ENCODE assay signal across 11 mouse cellular contexts in genomic region chr4:115657867-115658249, GRCm38 (mm10). TPM values are rescaled to one million over a fixed set of nuclear protein-coding genes. Genes with fewer than 3 reads are reported as not detected.
DNase-seq lines count a peak whose midpoint lies in the region; ATAC-seq and TF ChIP-seq lines count a peak whose summit lies in the region.
"Had no signal": no experiment of that assay in that cellular context is flagged by ENCODE, and none has a peak within 500 bp of the region (broad histone marks: within the 10 kb centered on the region; RNA-seq: fewer than 3 reads in every experiment).

No protein-coding gene starts in this region.

- H3K27me3 ChIP-seq in heart, embryonic 12.5 days (replicated peaks): no peaks in the 10 kb centered on the region
- H3K27me3 ChIP-seq in MEL (ENCODE audit: control insufficient read depth in 1 of 2, insufficient read depth in 2 of 2, low read length in 2 of 2): no peaks in the 10 kb centered on the region
- no peaks in the 10 kb centered on the region for H3K27me3 ChIP-seq in forebrain, postnatal 0 days (ENCODE audit: insufficient read depth, low read length)
- H3K27me3 ChIP-seq in liver, embryonic 13.5 days: no peaks in the 10 kb centered on the region

- peak overlapping the region; percentile 97; the same call in 1 of the 2 replicates for H3K4me2 ChIP-seq in heart, embryonic 12.5 days
- peak overlapping the region; percentile 92 for H3K4me2 ChIP-seq in forebrain, postnatal 0 days (ENCODE audit: low read depth)
- peak overlapping the region; percentile 73; the same call in 1 of the 2 replicates for H3K4me2 ChIP-seq in liver, embryonic 13.5 days

- no peak overlapping the region for H3K27ac ChIP-seq in heart, embryonic 12.5 days (ENCODE audit: poor library complexity, severe bottlenecking)
- H3K27ac ChIP-seq in MEL (ENCODE audit: control insufficient read depth, low read depth, low read length): peak overlapping the region; percentile 68
- no peak overlapping the region for H3K27ac ChIP-seq in forebrain, postnatal 0 days (ENCODE audit: low read depth, low read length)
- H3K27ac ChIP-seq in liver, embryonic 13.5 days: no peak overlapping the region

- no peak for TF ChIP-seq EP300 in MEL (IDR thresholded peaks at IDR 0.05; ENCODE audit: low read depth in 1 of 2, low read length in 2 of 2)

- H3K79me2 ChIP-seq in MEL (ENCODE audit: control insufficient read depth, insufficient read depth, low read length, poor library complexity): no peaks in the 10 kb centered on the region; the same call in 1 of the 2 replicates

- 0 out of 2 replicates have a peak, but pooled peaks have one; percentile 33 for ATAC-seq in heart, embryonic 12.5 days (ENCODE audit: insufficient number of reproducible peaks, low FRiP score)
- no peak for ATAC-seq in forebrain, postnatal 0 days
- ATAC-seq in liver, embryonic 13.5 days (ENCODE audit: low read depth): no peak

- no peak for DNase-seq in heart, adult 8-10 months (ENCODE audit: low spot score)
- DNase-seq in MEL (ENCODE audit: low read depth, low spot score): no peak
- DNase-seq in forebrain, postnatal 0 days: no peak
- no peak for DNase-seq in liver, embryonic 13.5 days
- DNase-seq in urinary bladder, adult 18-20 months (ENCODE audit: low spot score in 2 of 2): no peak
- no peak for DNase-seq in adipocyte (ENCODE audit: low spot score)
- no peak for DNase-seq in embryo, embryonic 9.5 days (ENCODE audit: extremely low spot score)

- no peak for TF ChIP-seq CTCF in MEL (IDR thresholded peaks at IDR 0.05 in 2 of 3, conservative IDR thresholded peaks at IDR 0.05 in 1 of 3; ENCODE audit: control insufficient read depth in 1 of 3, insufficient read depth in 1 of 3, low read depth in 2 of 3, low read length in 3 of 3, poor library complexity in 1 of 3, severe bottlenecking in 1 of 3)
- TF ChIP-seq CTCF in forebrain, postnatal 0 days (IDR thresholded peaks at IDR 0.05; ENCODE audit: low read depth): no peak

- H3K4me1 ChIP-seq in heart, embryonic 12.5 days (replicated peaks): 0 out of 2 replicates have a peak, but pooled peaks cover 3% of the 10 kb centered on the region
- H3K4me1 ChIP-seq in MEL (ENCODE audit: control insufficient read depth in 1 of 2, insufficient read depth in 2 of 2, low read length in 2 of 2): peaks cover 4 to 21% of the 10 kb centered on the region in 2 experiments; a peak in 3 of 4 replicates
- H3K4me1 ChIP-seq in forebrain, postnatal 0 days (ENCODE audit: insufficient read depth): no peaks in the 10 kb centered on the region
- H3K4me1 ChIP-seq in liver, embryonic 13.5 days (replicated peaks): peaks cover 8% of the 10 kb centered on the region

- TF ChIP-seq POLR2A in MEL (IDR thresholded peaks at IDR 0.05; ENCODE audit: control insufficient read depth in 1 of 2, insufficient read depth in 1 of 2, low read depth in 1 of 2, low read length in 2 of 2, poor library complexity in 1 of 2): no peak

- TF ChIP-seq RAD21 in MEL (IDR thresholded peaks at IDR 0.05; ENCODE audit: low read depth, low read length): no peak

- H3K36me3 ChIP-seq in heart, embryonic 12.5 days: no peaks in the 10 kb centered on the region
- peaks cover 0 to 27% of the 10 kb centered on the region in 2 experiments; a peak in 2 of 4 replicates for H3K36me3 ChIP-seq in MEL (ENCODE audit: control insufficient read depth in 1 of 2, insufficient read depth in 2 of 2, low read length in 2 of 2)
- no peaks in the 10 kb centered on the region for H3K36me3 ChIP-seq in forebrain, postnatal 0 days (ENCODE audit: insufficient read depth)
- no peaks in the 10 kb centered on the region for H3K36me3 ChIP-seq in liver, embryonic 13.5 days

- no peak overlapping the region; the same call in 1 of the 2 replicates for H3K9ac ChIP-seq in heart, embryonic 12.5 days
- H3K9ac ChIP-seq in MEL (ENCODE audit: control insufficient read depth, low read depth, low read length, poor library complexity, severe bottlenecking): no peak overlapping the region; the same call in 1 of the 2 replicates
- 0 out of 2 replicates have a peak overlapping the region, but pooled peaks have one; percentile 69 for H3K9ac ChIP-seq in forebrain, postnatal 0 days
- H3K9ac ChIP-seq in liver, embryonic 13.5 days: no peak overlapping the region

- no peaks in the 10 kb centered on the region for H3K9me3 ChIP-seq in heart, embryonic 12.5 days (replicated peaks)
- H3K9me3 ChIP-seq in MEL (replicated peaks; ENCODE audit: insufficient read depth, low read length): no peaks in the 10 kb centered on the region
- H3K9me3 ChIP-seq in forebrain, postnatal 0 days (ENCODE audit: low read length): 0 out of 2 replicates have a peak, but pooled peaks cover 4% of the 10 kb centered on the region
- H3K9me3 ChIP-seq in liver, embryonic 13.5 days (replicated peaks): no peaks in the 10 kb centered on the region

- H3K4me3 ChIP-seq in heart, embryonic 12.5 days: peak overlapping the region; percentile 51; the same call in 1 of the 2 replicates
- peak overlapping the region; percentile 50 to 76; a peak in 3 of 4 replicates for H3K4me3 ChIP-seq in MEL (ENCODE audit: control insufficient read depth in 1 of 2, insufficient read depth in 1 of 2, low read depth in 2 of 2, low read length in 2 of 2)
- peak overlapping the region; percentile 48 for H3K4me3 ChIP-seq in forebrain, postnatal 0 days (ENCODE audit: low read depth, low read length)
- H3K4me3 ChIP-seq in liver, embryonic 13.5 days (replicated peaks): no peak overlapping the region

TF ChIP-seq in MEL, 35 proteins besides CTCF, POLR2A, EP300 and RAD21:
- TF ChIP-seq NELFE (IDR thresholded peaks at IDR 0.05; ENCODE audit: low read depth, low read length) (no peak), UBTF (IDR thresholded peaks at IDR 0.05; ENCODE audit: borderline replicate concordance, insufficient read depth, low read depth, low read length) (no peak), SMC3 (IDR thresholded peaks at IDR 0.05; ENCODE audit: low read depth, low read length) (no peak), HCFC1 (IDR thresholded peaks at IDR 0.05; ENCODE audit: low read depth, low read length) (no peak), MAFK (IDR thresholded peaks at IDR 0.05; ENCODE audit: borderline replicate concordance, low read depth, low read length) (no peak), GABPA (IDR thresholded peaks at IDR 0.05; ENCODE audit: low read depth, low read length) (no peak), SIN3A (IDR thresholded peaks at IDR 0.05; ENCODE audit: low read length) (no peak), TBP (IDR thresholded peaks at IDR 0.05; ENCODE audit: low read depth, low read length) (no peak), MXI1 (IDR thresholded peaks at IDR 0.05; ENCODE audit: low read depth, low read length) (no peak), RCOR1 (IDR thresholded peaks at IDR 0.05; ENCODE audit: low read depth, low read length) (no peak), TCF12 (IDR thresholded peaks at IDR 0.05; ENCODE audit: low read depth, low read length) (no peak), E2F4 (IDR thresholded peaks at IDR 0.05; ENCODE audit: borderline replicate concordance, low read depth, low read length) (no peak), NRF1 (IDR thresholded peaks at IDR 0.05; ENCODE audit: insufficient read depth, low read depth, low read length, poor library complexity, severe bottlenecking) (no peak)
TF ChIP-seq in MEL: peak in this region for 0.

RNA-seq across cellular contexts. Expression of gene Cyp4b1, which starts 10.3 kb away (rescaled TPM):
- 0.74 and 1.1 TPM in 2 replicates for polyA plus RNA-seq in heart, embryonic 12.5 days (2016; fragmentation: Nextera tagmentation; extraction: Ambion mirVana)
- 10 to 100 TPM; 26.4 to 38.4 (median 34.4) TPM for total RNA-seq in heart, adult 8-10 months (2022)
- total RNA-seq in MEL (2012; rRNA removed): 0.92 and 1.1 TPM in 2 replicates
- 1 to 10 TPM in 1 of 2 experiments, not detected in 1; 2.1 TPM for polyA plus RNA-seq in MEL (2012; ENCODE audit: insufficient read depth in 1 of 2, insufficient read length in 2 of 2, low read depth in 1 of 2, low replicate concordance in 2 of 2, missing spikeins in 1 of 2)
- total RNA-seq in forebrain, postnatal 0 days (2014; rRNA removed): 0.77 and 1.7 TPM in 2 replicates
- polyA plus RNA-seq in forebrain, postnatal 0 days (2015; fragmentation: Nextera tagmentation; extraction: Ambion mirVana): 1.2 and 1.8 TPM in 2 replicates
- polyA plus RNA-seq in liver, embryonic 13.5 days (2015; fragmentation: Nextera tagmentation; extraction: Ambion mirVana): 0.71 and 0.82 TPM in 2 replicates
- polyA plus RNA-seq: C2C12 had no signal

RNA-seq across cellular contexts. Expression of gene Cyp4a32, which starts 57.1 kb away (rescaled TPM):
- not detected in 2 replicates for polyA plus RNA-seq in heart, embryonic 12.5 days (2016; fragmentation: Nextera tagmentation; extraction: Ambion mirVana)
- not detected for total RNA-seq in heart, adult 8-10 months (2022)
- total RNA-seq in MEL (2012; rRNA removed): not detected in 2 replicates
- polyA plus RNA-seq in MEL (2012; ENCODE audit: insufficient read depth in 1 of 2, insufficient read length in 2 of 2, low read depth in 1 of 2, low replicate concordance in 2 of 2, missing spikeins in 1 of 2): not detected
- total RNA-seq in forebrain, postnatal 0 days (2014; rRNA removed): not detected in 2 replicates
- polyA plus RNA-seq in forebrain, postnatal 0 days (2015; fragmentation: Nextera tagmentation; extraction: Ambion mirVana): not detected in 2 replicates
- not detected in 2 replicates for polyA plus RNA-seq in liver, embryonic 13.5 days (2015; fragmentation: Nextera tagmentation; extraction: Ambion mirVana)
- total RNA-seq: left cerebral cortex, postnatal 36 days had no signal
- polyA plus RNA-seq: C2C12; kidney, embryonic 14.5 days had no signal
